Mouse (Mus musculus) MEL (cell line): Measurements from ENCODE around the gene Meaf6. TPM values are rescaled to one million over a fixed set of nuclear protein-coding genes. Genes with fewer than 3 reads are reported as not detected.

ENCODE experiments used
- DNase-seq: peaks from one replicate; pipeline ENCODE4 v3.0.0; 2011; ENCODE audit warnings: low read depth, low spot score
- H3K27ac ChIP-seq: 2 replicates; pipeline ENCODE4 v1.5.1; 2012; ENCODE audit warnings: low read depth, mild to moderate bottlenecking, control low read depth, low read length, moderate library complexity; ENCODE audit not compliant: control insufficient read depth
- H3K27me3 ChIP-seq, 2 experiments: fragments of 150-350 bp in 1 of 2; sonication (generic) in 1 of 2; 2 replicates each; pipeline ENCODE4 v1.6.1; 2012; ENCODE audit warnings: low read length in 2 of 2, mild to moderate bottlenecking in 2 of 2, improper control_type of control experiment in 1 of 2, moderate library complexity in 1 of 2; ENCODE audit not compliant: insufficient read depth in 2 of 2, control insufficient read depth in 1 of 2
- H3K36me3 ChIP-seq, 2 experiments: 2 replicates each; pipeline ENCODE4 v1.6.1; 2012 to 2014; ENCODE audit warnings: low read length in 2 of 2, improper control_type of control experiment in 1 of 2, inconsistent platforms in 1 of 2, mild to moderate bottlenecking in 1 of 2; ENCODE audit not compliant: insufficient read depth in 2 of 2, control insufficient read depth in 1 of 2
- H3K4me1 ChIP-seq, 2 experiments: fragments of 150-350 bp in 1 of 2; sonication (generic) in 1 of 2; 2 replicates each; pipeline ENCODE4 v1.6.1; 2012; ENCODE audit warnings: low read length in 2 of 2, improper control_type of control experiment in 1 of 2, mild to moderate bottlenecking in 1 of 2; ENCODE audit not compliant: insufficient read depth in 2 of 2, control insufficient read depth in 1 of 2
- H3K4me3 ChIP-seq, 2 experiments: fragments of 150-350 bp in 1 of 2; sonication (generic) in 1 of 2; 2 replicates each; pipeline ENCODE4 v1.5.1; 2012; ENCODE audit warnings: low read depth in 2 of 2, low read length in 2 of 2, mild to moderate bottlenecking in 2 of 2, moderate library complexity in 2 of 2, control low read depth in 1 of 2, improper control_type of control experiment in 1 of 2; ENCODE audit not compliant: control insufficient read depth in 1 of 2, insufficient read depth in 1 of 2
- H3K79me2 ChIP-seq: 2 replicates; pipeline ENCODE4 v1.6.1; 2012; ENCODE audit warnings: mild to moderate bottlenecking, low read length, moderate library complexity; ENCODE audit not compliant: control insufficient read depth, poor library complexity, insufficient read depth
- H3K9ac ChIP-seq: 2 replicates; pipeline ENCODE4 v1.6.1; 2012; ENCODE audit warnings: low read depth, mild to moderate bottlenecking, control low read depth, low read length, moderate library complexity; ENCODE audit not compliant: control insufficient read depth, poor library complexity, severe bottlenecking
- H3K9me3 ChIP-seq: fragments of 150-350 bp; sonication (generic); replicated peaks from 2 replicates; pipeline ENCODE4 v1.6.1; 2012; ENCODE audit warnings: mild to moderate bottlenecking, low read length, improper control_type of control experiment, moderate library complexity; ENCODE audit not compliant: insufficient read depth
- BHLHE40 ChIP-seq: IDR thresholded peaks from 2 replicates; pipeline ENCODE4 v1.6.1; 2012; ENCODE audit warnings: low read depth, mild to moderate bottlenecking, inconsistent platforms, low read length, improper control_type of control experiment, borderline replicate concordance
- CTCF ChIP-seq, 3 experiments: IDR thresholded peaks in 2 of 3; conservative IDR thresholded peaks in 1 of 3; 2 replicates each; pipeline ENCODE4 v1.5.1; 2011 to 2012; ENCODE audit warnings: low read length in 3 of 3, low read depth in 2 of 3, mild to moderate bottlenecking in 2 of 3, improper control_type of control experiment in 1 of 3, inconsistent platforms in 1 of 3, mixed read lengths in 1 of 3, moderate library complexity in 1 of 3; ENCODE audit not compliant: control insufficient read depth in 1 of 3, insufficient read depth in 1 of 3, poor library complexity in 1 of 3, severe bottlenecking in 1 of 3
- GABPA ChIP-seq: IDR thresholded peaks from 2 replicates; pipeline ENCODE4 v1.6.1; 2012; ENCODE audit warnings: low read depth, mild to moderate bottlenecking, inconsistent platforms, low read length, improper control_type of control experiment, moderate library complexity
- KAT2A ChIP-seq: conservative IDR thresholded peaks from 2 replicates; pipeline ENCODE4 v1.6.1; 2012; ENCODE audit warnings: low read depth, low read length, improper control_type of control experiment, inconsistent platforms
- MAFK ChIP-seq: IDR thresholded peaks from 2 replicates; pipeline ENCODE4 v1.6.1; 2011; ENCODE audit warnings: low read depth, mild to moderate bottlenecking, low read length, improper control_type of control experiment, borderline replicate concordance
- MAX ChIP-seq: IDR thresholded peaks from 2 replicates; pipeline ENCODE4 v1.6.1; 2011; ENCODE audit warnings: low read length, improper control_type of control experiment
- MAZ ChIP-seq: IDR thresholded peaks from 2 replicates; pipeline ENCODE4 v1.6.1; 2012; ENCODE audit warnings: low read depth, mild to moderate bottlenecking, inconsistent platforms, low read length, improper control_type of control experiment
- MEF2A ChIP-seq: IDR thresholded peaks from 2 replicates; pipeline ENCODE4 v1.6.1; 2014; ENCODE audit warnings: low read depth, mild to moderate bottlenecking, inconsistent platforms, low read length, improper control_type of control experiment; ENCODE audit not compliant: poor library complexity, insufficient replicate concordance, severe bottlenecking; ENCODE audit errors: extremely low read depth
- MYC ChIP-seq: IDR thresholded peaks from 2 replicates; pipeline ENCODE4 v1.6.1; 2011; ENCODE audit warnings: low read depth, mild to moderate bottlenecking, low read length, improper control_type of control experiment, moderate library complexity
- NELFE ChIP-seq: IDR thresholded peaks from 2 replicates; pipeline ENCODE4 v1.6.1; 2011; ENCODE audit warnings: low read depth, low read length, improper control_type of control experiment
- NRF1 ChIP-seq: IDR thresholded peaks from 2 replicates; pipeline ENCODE4 v1.6.1; 2014; ENCODE audit warnings: low read depth, mild to moderate bottlenecking, inconsistent platforms, low read length, improper control_type of control experiment, moderate library complexity; ENCODE audit not compliant: poor library complexity, insufficient read depth, severe bottlenecking
- POLR2A ChIP-seq, 2 experiments: IDR thresholded peaks; 2 replicates each; pipeline ENCODE4 v1.6.1; 2011 to 2012; ENCODE audit warnings: low read length in 2 of 2, mild to moderate bottlenecking in 2 of 2, control low read depth in 1 of 2, improper control_type of control experiment in 1 of 2, low read depth in 1 of 2, moderate library complexity in 1 of 2; ENCODE audit not compliant: control insufficient read depth in 1 of 2, insufficient read depth in 1 of 2, poor library complexity in 1 of 2
- RAD21 ChIP-seq: IDR thresholded peaks from 2 replicates; pipeline ENCODE4 v1.6.1; 2011; ENCODE audit warnings: mild to moderate bottlenecking, low read depth, low read length, improper control_type of control experiment
- RCOR1 ChIP-seq: IDR thresholded peaks from 2 replicates; pipeline ENCODE4 v1.6.1; 2012; ENCODE audit warnings: low read depth, mild to moderate bottlenecking, inconsistent platforms, low read length, improper control_type of control experiment
- SIN3A ChIP-seq: IDR thresholded peaks from 2 replicates; pipeline ENCODE4 v1.6.1; 2012; ENCODE audit warnings: low read length, improper control_type of control experiment, inconsistent platforms
- SMC3 ChIP-seq: IDR thresholded peaks from 2 replicates; pipeline ENCODE4 v1.6.1; 2011; ENCODE audit warnings: low read depth, low read length, improper control_type of control experiment
- TCF12 ChIP-seq: IDR thresholded peaks from 2 replicates; pipeline ENCODE4 v1.6.1; 2014; ENCODE audit warnings: low read depth, mild to moderate bottlenecking, inconsistent platforms, low read length, improper control_type of control experiment, moderate library complexity
- USF1 ChIP-seq: IDR thresholded peaks from 2 replicates; pipeline ENCODE4 v1.6.1; 2014; ENCODE audit warnings: low read depth, mild to moderate bottlenecking, inconsistent platforms, low read length, improper control_type of control experiment, moderate library complexity
- ZC3H11A ChIP-seq: IDR thresholded peaks from 2 replicates; pipeline ENCODE4 v1.6.1; 2012; ENCODE audit warnings: low read depth, mild to moderate bottlenecking, inconsistent platforms, low read length, improper control_type of control experiment
- polyA plus RNA-seq, 2 experiments: library from polyadenylated mRNA; stranded (reverse) in 1 of 2; unstranded in 1 of 2; fragments of >175 nt in 1 of 2; fragments of >200 nt in 1 of 2; gene quantifications; 2 replicates each; pipeline versions ENCODE4 v1.2.1 to v1.2.4; 2012; ENCODE audit warnings: low replicate concordance in 2 of 2, low read depth in 1 of 2; ENCODE audit not compliant: insufficient read length in 2 of 2, insufficient read depth in 1 of 2, missing spikeins in 1 of 2
- total RNA-seq: library from RNA; depleted of rRNA; stranded (reverse); fragments of 300-350 nt; gene quantifications from 2 replicates; pipeline ENCODE4 v1.2.3, GENCODE M21; 2012

Gene Meaf6
- total and polyA plus RNA-seq, 3 experiments: 34.9 to 46.7 TPM; not detected in 1

- H3K4me3 ChIP-seq: no peak overlapping the region
These were observed 41.3 kb downstream of the Meaf6 start for GRCm38 (mm10) chr4:125126186-125126585.

GRCm38 (mm10) chr4:125126761-125127160 lies 41.8 kb downstream of the Meaf6 start:
- peaks cover 0 to 6% of the 10 kb centered on the region in 2 experiments; a peak in 2 of 4 replicates for H3K4me1 ChIP-seq
- H3K36me3 ChIP-seq: peaks cover 0 to under 1% of the 10 kb centered on the region in 2 experiments; a peak in 1 of 4 replicates
- no peak for TF ChIP-seq MAX
- TF ChIP-seq SMC3: no peak
- TF ChIP-seq ZC3H11A: no peak
- TF ChIP-seq RCOR1: no peak
- H3K27ac ChIP-seq: no peak overlapping the region
- H3K4me3 ChIP-seq: peak overlapping the region; percentile 63 to 92
- H3K9me3 ChIP-seq: no peaks in the 10 kb centered on the region
- H3K27me3 ChIP-seq: no peaks in the 10 kb centered on the region
- peak overlapping the region; percentile 81; the same call in 1 of the 2 replicates for H3K9ac ChIP-seq
- no peaks in the 10 kb centered on the region; the same call in 1 of the 2 replicates for H3K79me2 ChIP-seq
- DNase-seq: no peak

More at GRCm38 (mm10) chr4:125126186-125126585, 41.3 kb downstream of the Meaf6 start:
- TF ChIP-seq NRF1: no peak
- TF ChIP-seq MAZ: no peak
- no peak for TF ChIP-seq NELFE
- TF ChIP-seq MEF2A: no peak
- no peak for TF ChIP-seq POLR2A (IDR thresholded peaks at IDR 0.05; ENCODE audit: control insufficient read depth in 1 of 2, insufficient read depth in 1 of 2, low read depth in 1 of 2, low read length in 2 of 2, poor library complexity in 1 of 2)
- no peak for TF ChIP-seq RAD21
- no peak for TF ChIP-seq USF1
- no peak for TF ChIP-seq CTCF (IDR thresholded peaks at IDR 0.05 in 2 of 3, conservative IDR thresholded peaks at IDR 0.05 in 1 of 3; ENCODE audit: control insufficient read depth in 1 of 3, insufficient read depth in 1 of 3, low read depth in 2 of 3, low read length in 3 of 3, poor library complexity in 1 of 3, severe bottlenecking in 1 of 3)
- TF ChIP-seq SIN3A: no peak
- TF ChIP-seq KAT2A: no peak
- TF ChIP-seq SMC3: no peak
- no peak for TF ChIP-seq TCF12
- no peak for TF ChIP-seq GABPA
- no peak for TF ChIP-seq MAFK
- TF ChIP-seq BHLHE40: no peak
- no peak for TF ChIP-seq MYC
- Histone ChIP-seq H3K36me3 (no peaks in the 10 kb centered on the region), H3K27me3 (no peaks in the 10 kb centered on the region), H3K9me3 (no peaks in the 10 kb centered on the region), H3K79me2 (no peaks in the 10 kb centered on the region; the same call in 1 of the 2 replicates), H3K4me1 (peaks cover 0 to 4% of the 10 kb centered on the region in 2 experiments; a peak in 1 of 4 replicates), H3K9ac (no peak overlapping the region), H3K27ac (no peak overlapping the region)
- DNase-seq: no peak
